Mouse (Mus musculus) liver (tissue): ENCODE measurements around the gene Prtg.
A peak's percentile ranks its signal among the peaks of the same experiment; 100 is the strongest.

Experiments
- DNase-seq: peaks from one replicate; pipeline ENCODE4 v3.0.0-alpha.2; 2020; ENCODE audit warnings: mixed read lengths

The Prtg gene

DNA sequence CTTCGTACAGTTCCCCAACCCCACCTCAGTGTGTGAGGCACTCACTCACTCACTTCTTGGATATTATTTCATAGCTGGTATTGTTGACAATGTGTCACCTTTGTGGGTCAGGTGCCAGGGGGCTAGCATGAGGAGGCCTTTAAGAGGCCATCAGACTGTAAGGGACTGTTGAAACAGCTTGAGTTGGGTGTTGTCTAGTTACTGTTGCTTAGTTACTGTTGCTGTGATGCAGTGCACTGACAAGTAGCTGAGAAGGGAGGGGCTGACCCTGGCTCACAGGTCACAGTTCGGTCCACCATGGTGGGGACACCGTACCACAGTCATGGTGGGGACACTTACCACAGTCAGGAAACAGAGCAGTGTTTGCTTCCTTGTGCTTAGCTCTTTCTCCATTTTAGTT, 116.4 kb downstream of the Prtg start:
- no peak for DNase-seq

GRCm38 (mm10) chr9:72925021-72925934, 118.6 kb downstream of the Prtg start, which contains the start of gene Pygo1:
Pygo1 (plus strand) TSS chr9:72925645.
- peak; percentile 27 for DNase-seq

DNA sequence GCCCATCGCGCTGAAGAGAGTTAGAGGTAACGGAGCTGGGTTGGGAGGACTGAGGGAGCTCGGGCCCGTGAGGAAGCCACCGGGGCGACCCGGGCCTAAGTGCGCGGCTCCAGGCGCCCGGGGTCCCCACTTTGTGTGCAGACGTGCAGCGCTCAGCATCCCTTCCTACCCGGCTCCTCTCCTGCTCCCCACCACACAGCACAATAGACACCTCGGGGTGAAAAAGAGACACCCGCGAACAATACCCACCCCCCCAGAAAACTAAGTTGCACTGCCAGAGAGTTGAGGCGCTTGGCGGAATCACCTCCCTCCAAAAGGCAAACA, 119.2 kb downstream of the Prtg start:
- DNase-seq = no peak

GRCm38 (mm10) chr9:72931166-72931790, 124.6 kb downstream of the Prtg start:
- DNase-seq = no peak

GRCm38 (mm10) chr9:72935309-72935708, 128.6 kb downstream of the Prtg start:
- DNase-seq = no peak

GRCm38 (mm10) chr9:72936301-72936700, 129.6 kb downstream of the Prtg start:
- no peak for DNase-seq

GRCm38 (mm10) chr9:72943424-72943823, 136.8 kb downstream of the Prtg start:
- DNase-seq = no peak

DNA sequence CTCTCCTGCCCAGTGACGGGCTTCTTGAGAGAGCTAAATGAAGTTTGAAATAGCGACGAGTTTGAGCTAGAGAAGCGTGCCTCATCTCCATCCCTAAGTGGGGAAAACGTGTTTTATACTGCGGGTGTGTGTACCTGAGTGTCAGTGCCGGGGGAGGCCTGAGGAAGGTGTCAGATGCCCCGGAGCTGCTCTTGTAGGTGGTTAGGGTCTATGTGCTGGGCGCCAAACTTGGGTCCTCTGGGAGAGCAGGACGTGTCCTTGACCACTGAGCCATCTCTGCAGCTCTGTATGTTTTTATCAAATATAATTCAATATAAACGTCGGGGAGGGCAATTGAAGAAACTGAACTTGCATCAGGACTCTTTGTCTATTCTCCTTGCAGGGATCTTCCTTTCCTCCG, 137.6 kb downstream of the Prtg start:
- no peak for DNase-seq

DNA sequence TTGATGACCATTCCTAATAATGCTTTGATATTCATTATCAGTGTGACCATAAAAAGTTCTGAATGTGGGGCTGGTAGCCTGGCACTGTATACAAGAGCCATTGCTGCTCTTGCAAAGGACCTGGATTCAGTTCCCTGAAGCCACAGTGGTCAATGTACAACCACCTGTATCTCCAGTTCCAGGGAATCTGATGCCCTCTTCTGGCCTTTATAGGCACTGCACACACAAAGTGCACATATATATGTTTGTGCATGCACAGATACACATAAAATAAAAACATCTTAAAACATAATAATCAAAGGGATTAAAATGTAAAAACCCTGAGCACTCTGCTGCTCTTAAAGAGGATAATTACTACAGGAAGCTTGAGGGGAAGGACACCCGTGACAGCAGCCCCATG, 140.3 kb downstream of the Prtg start:
- DNase-seq = no peak

DNA sequence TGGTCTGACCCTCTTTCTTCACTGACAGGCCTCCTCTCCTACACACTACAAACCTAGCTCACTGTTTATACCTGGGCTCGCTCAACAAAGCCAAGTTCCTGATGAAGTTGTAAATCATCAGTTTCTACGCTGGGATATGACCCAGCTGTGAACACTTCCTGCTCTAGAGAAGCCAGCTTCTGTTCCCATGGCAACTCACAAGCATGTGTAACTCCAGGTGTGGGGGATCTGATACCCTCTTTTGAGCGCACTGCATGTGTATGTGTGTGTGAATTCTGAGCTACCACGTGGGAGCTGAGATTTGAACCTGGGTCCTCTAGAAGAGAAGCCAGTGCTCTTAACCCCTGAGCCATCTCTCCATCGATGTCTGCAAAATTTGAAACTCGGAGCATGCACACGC, 142.9 kb downstream of the Prtg start:
- no peak for DNase-seq

GRCm38 (mm10) chr9:72954746-72955145, 148.1 kb downstream of the Prtg start:
- peak; percentile 31 for DNase-seq

DNA sequence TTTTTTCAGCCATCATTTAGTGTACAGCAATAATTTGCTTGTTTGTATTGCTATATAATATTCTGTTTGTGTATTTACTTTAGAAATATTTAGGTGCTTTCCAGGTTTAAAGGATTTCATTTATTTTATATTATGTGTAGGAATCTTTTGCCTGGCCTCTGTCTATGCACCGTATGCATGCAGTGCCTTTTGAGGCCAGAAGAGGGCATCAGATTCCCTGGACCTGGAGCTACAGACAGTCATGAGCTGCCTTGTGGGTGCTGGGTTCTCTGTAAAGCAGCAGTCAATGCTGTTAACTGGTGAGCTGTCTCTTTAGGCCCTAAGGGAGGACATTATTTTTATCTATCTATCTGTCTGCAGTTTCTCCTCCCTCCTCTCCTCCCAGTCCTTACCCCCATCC, 148.9 kb downstream of the Prtg start:
- peak; percentile 44 for DNase-seq

GRCm38 (mm10) chr9:72958521-72959450, 152.1 kb downstream of the Prtg start, which contains the start of the genes Dyx1c1 and Gm44503:
Dyx1c1 (plus strand) TSS chr9:72958785.
Gm44503 (plus strand) TSS chr9:72958852.
- DNase-seq = peak; percentile 64

DNA sequence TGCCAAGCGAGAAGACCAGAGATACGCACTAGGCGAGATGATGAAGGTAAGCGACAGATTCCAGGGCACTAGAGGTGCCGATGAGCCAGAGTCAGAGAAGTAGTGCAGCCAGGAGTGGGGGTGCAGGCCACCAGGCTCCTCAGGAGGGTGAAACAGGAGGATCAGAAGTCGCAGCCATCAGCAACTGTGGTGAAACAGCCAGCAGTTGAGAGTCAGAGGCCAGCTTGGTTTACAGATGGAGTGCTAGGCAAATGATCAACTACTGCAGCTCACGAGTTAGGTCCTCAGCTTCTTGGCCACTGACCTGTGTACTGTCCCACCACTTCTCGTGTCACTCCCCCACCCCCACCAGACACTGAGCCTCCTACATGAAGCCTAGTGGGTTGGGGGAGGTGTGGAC, 154.7 kb downstream of the Prtg start:
- DNase-seq = no peak

- DNase-seq = no peak
These were observed 155.3 kb downstream of the Prtg start for GRCm38 (mm10) chr9:72961959-72962358.
